Mouse (Mus musculus): ENCODE data around the gene Btbd35f20. TPM values are rescaled to one million over a fixed set of nuclear protein-coding genes. Genes with fewer than 3 reads are reported as not detected.
"Not testable (repeated sequence)": the region's sequence is repeated elsewhere in the genome, so short reads cannot be mapped to it uniquely, and the experiment has no call there.

The Btbd35f20 gene
- not detected in 2 replicates for polyA plus RNA-seq (2015; fragmentation: Nextera tagmentation; extraction: Ambion mirVana)

GRCm38 (mm10) chrX:4291145-4291544, at the start of gene Btbd35f20:
Gene Btbd35f20, minus strand, starts transcription at chrX:4291245.
- H3K4me3 ChIP-seq (ENCODE audit: low read length); H3K36me3 ChIP-seq (ENCODE audit: insufficient read depth, low read length); ATAC-seq (ENCODE audit: low FRiP score, low TSS enrichment); H3K4me1 ChIP-seq (ENCODE audit: insufficient read depth, low read length); H3K27ac ChIP-seq (ENCODE audit: low read length); H3K9me3 ChIP-seq (ENCODE audit: low read length); H3K9ac ChIP-seq (replicated peaks; ENCODE audit: low read length); H3K4me2 ChIP-seq (replicated peaks; ENCODE audit: low read depth, low read length); H3K27me3 ChIP-seq (ENCODE audit: insufficient read depth, low read length): not testable (repeated sequence)
- WGBS = no CpG with 5 or more reads among the region's 4 CpGs

Other genes starting within 250 kb of the Btbd35f20 start
- gene Btbd35f28, start 94.7 kb downstream of the Btbd35f20 start, polyA plus RNA-seq (2015; fragmentation: Nextera tagmentation; extraction: Ambion mirVana) = not detected in 2 replicates
- not detected in 2 replicates for gene Btbd35f17, start 79.4 kb upstream of the Btbd35f20 start, polyA plus RNA-seq (2015; fragmentation: Nextera tagmentation; extraction: Ambion mirVana)

All from kidney, embryonic 16.5 days (tissue).